Mouse (Mus musculus) lung, embryonic 14.5 days (tissue): ENCODE results near the gene Mrpl45. TPM values are rescaled to one million over a fixed set of nuclear protein-coding genes. Genes with fewer than 3 reads are reported as not detected.

Source experiments
- ATAC-seq: fragments of 200-750 bp; cut with Nextera tagmentation; 2 replicates; pipeline ENCODE4 v1.8.0; 2017; ENCODE audit warnings: mild to moderate bottlenecking, moderate TSS enrichment, moderate library complexity; ENCODE audit not compliant: insufficient read depth
- DNase-seq: peaks from one replicate; pipeline ENCODE4 v3.0.0-alpha.2; 2015
- H3K27ac ChIP-seq: fragments of 300-500 bp; sonication (generic); 2 replicates; pipeline ENCODE4 v1.5.1; 2014; ENCODE audit warnings: low read depth, mild to moderate bottlenecking, moderate library complexity
- H3K27me3 ChIP-seq: fragments of 300-500 bp; sonication (generic); 2 replicates; pipeline ENCODE4 v1.6.1; 2014; ENCODE audit warnings: low read length, control low read depth; ENCODE audit not compliant: insufficient read depth
- H3K36me3 ChIP-seq: fragments of 300-500 bp; sonication (generic); 2 replicates; pipeline ENCODE4 v1.6.1; 2014; ENCODE audit warnings: control low read depth; ENCODE audit not compliant: insufficient read depth
- H3K4me1 ChIP-seq: fragments of 300-500 bp; sonication (generic); 2 replicates; pipeline ENCODE4 v1.6.1; 2014; ENCODE audit warnings: antibody characterized with exemption, control low read depth; ENCODE audit not compliant: insufficient read depth
- H3K4me2 ChIP-seq: fragments of 300-500 bp; sonication (generic); 2 replicates; pipeline ENCODE4 v1.6.1; 2014; ENCODE audit warnings: mild to moderate bottlenecking
- H3K4me3 ChIP-seq: fragments of 300-500 bp; sonication (generic); 2 replicates; pipeline ENCODE4 v1.5.1; 2014; ENCODE audit warnings: low read depth, low read length
- H3K9ac ChIP-seq: fragments of 300-500 bp; sonication (generic); 2 replicates; pipeline ENCODE4 v1.6.1; 2014
- H3K9me3 ChIP-seq: fragments of 300-500 bp; sonication (generic); 2 replicates; pipeline ENCODE4 v1.6.1; 2016; ENCODE audit warnings: low read depth, low read length, control low read depth
- CTCF ChIP-seq: IDR thresholded peaks from 2 replicates; pipeline ENCODE4 v1.5.1; 2016; ENCODE audit warnings: antibody characterized with exemption, low read depth
- WGBS: fragments of 180-500 bp; shearing (Covaris S2); extraction: QIAGEN DNeasy Blood & Tissue Kit; methylation state at CpG from one replicate; pipeline ENCODE4 v1.1.7; 2014; 5-methylcytosine and 5-hydroxymethylcytosine counted together
- polyA plus RNA-seq: library from polyadenylated mRNA; unstranded; fragments of >200 nt; fragmentation: Nextera tagmentation; extraction: Ambion mirVana; gene quantifications from 2 replicates; pipeline ENCODE4 v1.2.1, GENCODE M21; 2014

Gene Mrpl45
- polyA plus RNA-seq, 1 experiment from 2014 or later: 46.0 TPM

- Histone ChIP-seq H3K4me1 (peaks cover 5% of the 10 kb centered on the region; the same call in 1 of the 2 replicates), H3K9ac (no peak overlapping the region), H3K27me3 (no peaks in the 10 kb centered on the region), H3K9me3 (no peaks in the 10 kb centered on the region), H3K36me3 (no peaks in the 10 kb centered on the region), H3K4me2 (no peak overlapping the region), H3K27ac (no peak overlapping the region), H3K4me3 (no peak overlapping the region)
- no peak for DNase-seq
- no peak for ATAC-seq
- TF ChIP-seq CTCF: no peak
- WGBS: 60% methylated on average over 10 of the region's 10 CpGs
These were observed 29.9 kb downstream of the Mrpl45 start for GRCm38 (mm10) chr11:97345446-97345845.

DNA sequence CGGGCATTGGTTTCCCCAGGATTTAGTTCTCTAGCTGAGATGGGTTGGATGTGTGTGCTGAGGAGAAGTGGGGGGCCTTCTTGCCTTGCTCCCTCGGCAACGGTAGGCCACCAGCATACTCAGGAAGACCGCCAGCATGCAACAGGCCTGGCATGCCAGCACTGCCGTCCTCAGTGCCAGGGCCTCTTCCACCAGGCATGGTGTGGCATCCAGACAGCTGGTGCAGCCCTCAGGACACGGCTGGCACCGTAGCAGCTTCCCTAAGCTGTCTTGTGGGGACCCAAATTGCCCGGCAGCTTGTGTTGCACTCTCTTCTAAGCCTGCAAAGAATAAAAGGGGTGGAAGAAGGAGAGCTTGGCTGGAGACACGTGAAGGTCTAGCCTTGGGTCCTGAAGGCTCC lies 30.9 kb downstream of the Mrpl45 start:
- TF ChIP-seq CTCF: no peak
- Histone ChIP-seq H3K4me1 (peaks cover 7% of the 10 kb centered on the region; the same call in 1 of the 2 replicates), H3K27me3 (no peaks in the 10 kb centered on the region), H3K27ac (no peak overlapping the region), H3K4me3 (no peak overlapping the region), H3K4me2 (no peak overlapping the region), H3K36me3 (no peaks in the 10 kb centered on the region), H3K9me3 (no peaks in the 10 kb centered on the region), H3K9ac (no peak overlapping the region)
- DNase-seq: no peak
- WGBS: 74% methylated on average over 9 of the region's 9 CpGs
- no peak for ATAC-seq

- H3K4me3 ChIP-seq: no peak overlapping the region
- no peak for TF ChIP-seq CTCF
- no peaks in the 10 kb centered on the region for H3K9me3 ChIP-seq
- DNase-seq (no peak), ATAC-seq (no peak)
- no peak overlapping the region for H3K27ac ChIP-seq
- H3K4me2 ChIP-seq: no peak overlapping the region
- H3K4me1 ChIP-seq: peaks cover 7% of the 10 kb centered on the region; the same call in 1 of the 2 replicates
- H3K27me3 ChIP-seq: no peaks in the 10 kb centered on the region
- WGBS: 71% methylated on average over 9 of the region's 9 CpGs
- no peak overlapping the region for H3K9ac ChIP-seq
- no peaks in the 10 kb centered on the region for H3K36me3 ChIP-seq
These were observed 31.8 kb downstream of the Mrpl45 start for GRCm38 (mm10) chr11:97347291-97347690.

DNA sequence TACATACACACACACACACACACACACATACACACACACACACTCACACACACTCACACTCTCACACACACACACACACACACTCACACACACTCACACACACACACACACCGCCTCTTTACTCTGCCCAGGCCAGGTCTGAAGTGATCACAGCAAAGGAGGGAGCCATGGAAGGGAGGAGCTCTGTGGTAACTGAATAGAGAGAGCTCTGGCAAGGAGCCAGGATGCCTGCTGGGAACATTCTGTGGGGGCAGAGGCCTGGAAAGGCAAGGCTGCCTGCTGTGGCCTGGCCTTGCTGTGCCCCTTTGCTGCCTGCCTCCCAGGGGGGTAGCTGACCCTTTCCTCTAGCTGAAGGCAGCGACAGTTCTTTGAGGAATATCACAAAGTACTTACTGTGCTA lies 34.5 kb downstream of the Mrpl45 start:
- H3K27ac ChIP-seq: peak overlapping the region; percentile 77

GRCm38 (mm10) chr11:97352027-97352684 lies 36.6 kb downstream of the Mrpl45 start, which contains the start of gene Gpr179:
Gpr179 (minus strand) TSS chr11:97352077.
- DNase-seq (no peak), ATAC-seq (no peak)
- TF ChIP-seq CTCF: no peak
- Histone ChIP-seq H3K9ac (no peak within 1 kb of the TSS), H3K27ac (no peak within 1 kb of the TSS), H3K4me3 (no peak within 1 kb of the TSS), H3K4me2 (no peak within 1 kb of the TSS), H3K4me1 (peaks cover 7% of the 10 kb centered on the region; the same call in 1 of the 2 replicates), H3K36me3 (no peaks in the 10 kb centered on the region), H3K27me3 (no peaks in the 10 kb centered on the region), H3K9me3 (no peaks in the 10 kb centered on the region)
- 74% methylated on average over 3 of the region's 3 CpGs for WGBS

More for the DNA sequence above, 34.5 kb downstream of the Mrpl45 start:
- H3K4me3 ChIP-seq: no peak overlapping the region
- no peaks in the 10 kb centered on the region for H3K27me3 ChIP-seq
- DNase-seq: peak; percentile 91
- peak; percentile 86 for ATAC-seq
- no peak for TF ChIP-seq CTCF
- 21% methylated on average over 2 of the region's 2 CpGs for WGBS
- no peaks in the 10 kb centered on the region for H3K9me3 ChIP-seq
- H3K4me2 ChIP-seq: no peak overlapping the region; the same call in 1 of the 2 replicates
- H3K36me3 ChIP-seq: no peaks in the 10 kb centered on the region
- peaks cover 7% of the 10 kb centered on the region; the same call in 1 of the 2 replicates for H3K4me1 ChIP-seq
- H3K9ac ChIP-seq: no peak overlapping the region

DNA sequence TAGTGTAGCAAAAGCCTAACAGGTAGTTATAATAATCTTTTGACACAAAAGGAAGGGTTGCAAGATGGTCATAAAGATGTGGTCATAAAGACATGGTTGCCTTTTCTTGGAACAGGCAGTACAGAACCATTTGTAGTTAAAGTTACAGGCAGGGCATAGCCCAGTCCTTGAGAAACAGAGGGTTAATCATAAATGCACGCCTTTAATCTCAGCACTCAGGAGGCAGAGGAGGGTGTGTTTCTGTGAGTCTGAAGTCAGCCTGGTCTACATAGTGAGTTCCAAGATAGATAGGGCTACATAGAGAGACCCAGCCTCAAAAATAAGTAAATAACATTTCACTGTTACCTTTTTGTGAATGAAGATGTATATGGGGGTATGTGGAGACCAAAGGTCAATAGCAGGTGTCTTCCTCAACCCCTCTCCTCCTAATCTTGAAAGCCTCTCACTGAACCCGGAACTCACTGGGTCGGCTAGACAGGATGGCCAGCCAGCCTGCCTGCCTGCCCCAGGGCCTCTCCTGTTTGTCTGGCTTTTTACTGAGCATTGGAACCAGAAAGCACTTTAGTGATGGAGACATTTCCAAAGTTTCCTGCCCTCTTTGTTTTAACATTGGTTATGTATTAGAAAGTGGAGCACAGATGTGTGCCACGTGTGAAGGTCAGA lies 37.5 kb downstream of the Mrpl45 start:
- H3K4me1 ChIP-seq: peaks cover 7% of the 10 kb centered on the region; the same call in 1 of the 2 replicates
- 50% methylated on average over 4 of the region's 4 CpGs for WGBS
- no peaks in the 10 kb centered on the region for H3K27me3 ChIP-seq
- TF ChIP-seq CTCF: no peak
- H3K36me3 ChIP-seq: no peaks in the 10 kb centered on the region
- H3K4me2 ChIP-seq: no peak overlapping the region
- no peak overlapping the region for H3K9ac ChIP-seq
- H3K4me3 ChIP-seq: no peak overlapping the region
- DNase-seq: no peak
- no peaks in the 10 kb centered on the region for H3K9me3 ChIP-seq
- H3K27ac ChIP-seq: no peak overlapping the region
- no peak for ATAC-seq

- 60% methylated on average over 2 of the region's 2 CpGs for WGBS
- Histone ChIP-seq H3K9me3 (no peaks in the 10 kb centered on the region), H3K4me2 (no peak overlapping the region), H3K9ac (no peak overlapping the region), H3K27me3 (no peaks in the 10 kb centered on the region), H3K4me3 (no peak overlapping the region), H3K4me1 (peaks cover 7% of the 10 kb centered on the region; the same call in 1 of the 2 replicates), H3K27ac (no peak overlapping the region), H3K36me3 (no peaks in the 10 kb centered on the region)
- no peak for TF ChIP-seq CTCF
- no peak for ATAC-seq
- no peak for DNase-seq
These were observed 39.1 kb downstream of the Mrpl45 start for GRCm38 (mm10) chr11:97354646-97355045.
